Mouse (Mus musculus) MEL (cell line): ENCODE data around the gene Grk5. TPM values are rescaled to one million over a fixed set of nuclear protein-coding genes. Genes with fewer than 3 reads are reported as not detected.

Experiments
- DNase-seq: peaks from one replicate; pipeline ENCODE4 v3.0.0; 2011; ENCODE audit warnings: low read depth, low spot score
- H3K27ac ChIP-seq: 2 replicates; pipeline ENCODE4 v1.5.1; 2012; ENCODE audit warnings: low read depth, mild to moderate bottlenecking, control low read depth, low read length, moderate library complexity; ENCODE audit not compliant: control insufficient read depth
- H3K27me3 ChIP-seq, 2 experiments: fragments of 150-350 bp in 1 of 2; sonication (generic) in 1 of 2; 2 replicates each; pipeline ENCODE4 v1.6.1; 2012; ENCODE audit warnings: low read length in 2 of 2, mild to moderate bottlenecking in 2 of 2, improper control_type of control experiment in 1 of 2, moderate library complexity in 1 of 2; ENCODE audit not compliant: insufficient read depth in 2 of 2, control insufficient read depth in 1 of 2
- H3K36me3 ChIP-seq, 2 experiments: 2 replicates each; pipeline ENCODE4 v1.6.1; 2012 to 2014; ENCODE audit warnings: low read length in 2 of 2, improper control_type of control experiment in 1 of 2, inconsistent platforms in 1 of 2, mild to moderate bottlenecking in 1 of 2; ENCODE audit not compliant: insufficient read depth in 2 of 2, control insufficient read depth in 1 of 2
- H3K4me1 ChIP-seq, 2 experiments: fragments of 150-350 bp in 1 of 2; sonication (generic) in 1 of 2; 2 replicates each; pipeline ENCODE4 v1.6.1; 2012; ENCODE audit warnings: low read length in 2 of 2, improper control_type of control experiment in 1 of 2, mild to moderate bottlenecking in 1 of 2; ENCODE audit not compliant: insufficient read depth in 2 of 2, control insufficient read depth in 1 of 2
- H3K4me3 ChIP-seq, 2 experiments: fragments of 150-350 bp in 1 of 2; sonication (generic) in 1 of 2; 2 replicates each; pipeline ENCODE4 v1.5.1; 2012; ENCODE audit warnings: low read depth in 2 of 2, low read length in 2 of 2, mild to moderate bottlenecking in 2 of 2, moderate library complexity in 2 of 2, control low read depth in 1 of 2, improper control_type of control experiment in 1 of 2; ENCODE audit not compliant: control insufficient read depth in 1 of 2, insufficient read depth in 1 of 2
- H3K79me2 ChIP-seq: 2 replicates; pipeline ENCODE4 v1.6.1; 2012; ENCODE audit warnings: mild to moderate bottlenecking, low read length, moderate library complexity; ENCODE audit not compliant: control insufficient read depth, poor library complexity, insufficient read depth
- H3K9ac ChIP-seq: 2 replicates; pipeline ENCODE4 v1.6.1; 2012; ENCODE audit warnings: low read depth, mild to moderate bottlenecking, control low read depth, low read length, moderate library complexity; ENCODE audit not compliant: control insufficient read depth, poor library complexity, severe bottlenecking
- H3K9me3 ChIP-seq: fragments of 150-350 bp; sonication (generic); replicated peaks from 2 replicates; pipeline ENCODE4 v1.6.1; 2012; ENCODE audit warnings: mild to moderate bottlenecking, low read length, improper control_type of control experiment, moderate library complexity; ENCODE audit not compliant: insufficient read depth
- CHD1 ChIP-seq: IDR thresholded peaks from 2 replicates; pipeline ENCODE4 v1.6.1; 2012; ENCODE audit warnings: low read depth, mild to moderate bottlenecking, inconsistent platforms, low read length, improper control_type of control experiment
- CHD2 ChIP-seq: IDR thresholded peaks from 2 replicates; pipeline ENCODE4 v1.6.1; 2011; ENCODE audit warnings: low read length, improper control_type of control experiment
- CTCF ChIP-seq, 3 experiments: IDR thresholded peaks in 2 of 3; conservative IDR thresholded peaks in 1 of 3; 2 replicates each; pipeline ENCODE4 v1.5.1; 2011 to 2012; ENCODE audit warnings: low read length in 3 of 3, low read depth in 2 of 3, mild to moderate bottlenecking in 2 of 3, improper control_type of control experiment in 1 of 3, inconsistent platforms in 1 of 3, mixed read lengths in 1 of 3, moderate library complexity in 1 of 3; ENCODE audit not compliant: control insufficient read depth in 1 of 3, insufficient read depth in 1 of 3, poor library complexity in 1 of 3, severe bottlenecking in 1 of 3
- E2F4 ChIP-seq: IDR thresholded peaks from 2 replicates; pipeline ENCODE4 v1.6.1; 2011; ENCODE audit warnings: low read depth, low read length, improper control_type of control experiment, borderline replicate concordance
- ELF1 ChIP-seq: IDR thresholded peaks from 2 replicates; pipeline ENCODE4 v1.6.1; 2014; ENCODE audit warnings: low read depth, mild to moderate bottlenecking, inconsistent platforms, low read length, improper control_type of control experiment, moderate library complexity
- EP300 ChIP-seq, 2 experiments: IDR thresholded peaks; 2 replicates each; pipeline ENCODE4 v1.6.1; 2011; ENCODE audit warnings: improper control_type of control experiment in 2 of 2, low read length in 2 of 2, low read depth in 1 of 2, mild to moderate bottlenecking in 1 of 2
- ETS1 ChIP-seq: IDR thresholded peaks from 2 replicates; pipeline ENCODE4 v1.6.1; 2012; ENCODE audit warnings: low read depth, mild to moderate bottlenecking, inconsistent platforms, low read length, improper control_type of control experiment, moderate library complexity
- GATA1 ChIP-seq: IDR thresholded peaks from 2 replicates; pipeline ENCODE4 v1.6.1; 2011; ENCODE audit warnings: low read depth, low read length, improper control_type of control experiment
- HCFC1 ChIP-seq: IDR thresholded peaks from 2 replicates; pipeline ENCODE4 v1.6.1; 2012; ENCODE audit warnings: low read depth, mild to moderate bottlenecking, inconsistent platforms, low read length, improper control_type of control experiment, moderate library complexity
- JUND ChIP-seq: IDR thresholded peaks from 2 replicates; pipeline ENCODE4 v1.6.1; 2011; ENCODE audit warnings: low read depth, mild to moderate bottlenecking, improper control_type of control experiment, low read length
- KAT2A ChIP-seq: conservative IDR thresholded peaks from 2 replicates; pipeline ENCODE4 v1.6.1; 2012; ENCODE audit warnings: low read depth, low read length, improper control_type of control experiment, inconsistent platforms
- MAFK ChIP-seq: IDR thresholded peaks from 2 replicates; pipeline ENCODE4 v1.6.1; 2011; ENCODE audit warnings: low read depth, mild to moderate bottlenecking, low read length, improper control_type of control experiment, borderline replicate concordance
- MAX ChIP-seq: IDR thresholded peaks from 2 replicates; pipeline ENCODE4 v1.6.1; 2011; ENCODE audit warnings: low read length, improper control_type of control experiment
- MEF2A ChIP-seq: IDR thresholded peaks from 2 replicates; pipeline ENCODE4 v1.6.1; 2014; ENCODE audit warnings: low read depth, mild to moderate bottlenecking, inconsistent platforms, low read length, improper control_type of control experiment; ENCODE audit not compliant: poor library complexity, insufficient replicate concordance, severe bottlenecking; ENCODE audit errors: extremely low read depth
- MXI1 ChIP-seq: IDR thresholded peaks from 2 replicates; pipeline ENCODE4 v1.6.1; 2011; ENCODE audit warnings: mild to moderate bottlenecking, low read depth, low read length, improper control_type of control experiment
- MYB ChIP-seq: IDR thresholded peaks from 2 replicates; pipeline ENCODE4 v1.6.1; 2011; ENCODE audit warnings: mild to moderate bottlenecking, low read depth, low read length, improper control_type of control experiment
- MYC ChIP-seq: IDR thresholded peaks from 2 replicates; pipeline ENCODE4 v1.6.1; 2011; ENCODE audit warnings: low read depth, mild to moderate bottlenecking, low read length, improper control_type of control experiment, moderate library complexity
- NELFE ChIP-seq: IDR thresholded peaks from 2 replicates; pipeline ENCODE4 v1.6.1; 2011; ENCODE audit warnings: low read depth, low read length, improper control_type of control experiment
- NRF1 ChIP-seq: IDR thresholded peaks from 2 replicates; pipeline ENCODE4 v1.6.1; 2014; ENCODE audit warnings: low read depth, mild to moderate bottlenecking, inconsistent platforms, low read length, improper control_type of control experiment, moderate library complexity; ENCODE audit not compliant: poor library complexity, insufficient read depth, severe bottlenecking
- POLR2A ChIP-seq, 2 experiments: IDR thresholded peaks; 2 replicates each; pipeline ENCODE4 v1.6.1; 2011 to 2012; ENCODE audit warnings: low read length in 2 of 2, mild to moderate bottlenecking in 2 of 2, control low read depth in 1 of 2, improper control_type of control experiment in 1 of 2, low read depth in 1 of 2, moderate library complexity in 1 of 2; ENCODE audit not compliant: control insufficient read depth in 1 of 2, insufficient read depth in 1 of 2, poor library complexity in 1 of 2
- POLR2AphosphoS2 ChIP-seq: IDR thresholded peaks from 2 replicates; pipeline ENCODE4 v1.6.1; 2011; ENCODE audit warnings: low read length, improper control_type of control experiment
- POLR2AphosphoS5 ChIP-seq: IDR thresholded peaks from 2 replicates; pipeline ENCODE4 v1.6.1; 2012; ENCODE audit warnings: low read depth, borderline replicate concordance, mild to moderate bottlenecking, inconsistent platforms, low read length, moderate library complexity, mixed read lengths
- RAD21 ChIP-seq: IDR thresholded peaks from 2 replicates; pipeline ENCODE4 v1.6.1; 2011; ENCODE audit warnings: mild to moderate bottlenecking, low read depth, low read length, improper control_type of control experiment
- RCOR1 ChIP-seq: IDR thresholded peaks from 2 replicates; pipeline ENCODE4 v1.6.1; 2012; ENCODE audit warnings: low read depth, mild to moderate bottlenecking, inconsistent platforms, low read length, improper control_type of control experiment
- SMC3 ChIP-seq: IDR thresholded peaks from 2 replicates; pipeline ENCODE4 v1.6.1; 2011; ENCODE audit warnings: low read depth, low read length, improper control_type of control experiment
- TAL1 ChIP-seq: IDR thresholded peaks from 2 replicates; pipeline ENCODE4 v1.6.1; 2012; ENCODE audit warnings: mild to moderate bottlenecking, inconsistent platforms, low read length, moderate library complexity, mixed read lengths
- TBP ChIP-seq: IDR thresholded peaks from 2 replicates; pipeline ENCODE4 v1.8.0; 2011; ENCODE audit warnings: low read depth, low read length, improper control_type of control experiment
- TCF12 ChIP-seq: IDR thresholded peaks from 2 replicates; pipeline ENCODE4 v1.6.1; 2014; ENCODE audit warnings: low read depth, mild to moderate bottlenecking, inconsistent platforms, low read length, improper control_type of control experiment, moderate library complexity
- UBTF ChIP-seq: IDR thresholded peaks from 2 replicates; pipeline ENCODE4 v1.6.1; 2012; ENCODE audit warnings: low read depth, mild to moderate bottlenecking, inconsistent platforms, low read length, improper control_type of control experiment, moderate library complexity, borderline replicate concordance; ENCODE audit not compliant: insufficient read depth
- USF1 ChIP-seq: IDR thresholded peaks from 2 replicates; pipeline ENCODE4 v1.6.1; 2014; ENCODE audit warnings: low read depth, mild to moderate bottlenecking, inconsistent platforms, low read length, improper control_type of control experiment, moderate library complexity
- USF2 ChIP-seq, 2 experiments: IDR thresholded peaks; 2 replicates each; pipeline ENCODE4 v1.6.1; 2011 to 2012; ENCODE audit warnings: improper control_type of control experiment in 2 of 2, low read length in 2 of 2, borderline replicate concordance in 1 of 2, inconsistent platforms in 1 of 2, low read depth in 1 of 2, mild to moderate bottlenecking in 1 of 2; ENCODE audit not compliant: insufficient read depth in 1 of 2
- ZC3H11A ChIP-seq: IDR thresholded peaks from 2 replicates; pipeline ENCODE4 v1.6.1; 2012; ENCODE audit warnings: low read depth, mild to moderate bottlenecking, inconsistent platforms, low read length, improper control_type of control experiment
- ZKSCAN1 ChIP-seq: IDR thresholded peaks from 2 replicates; pipeline ENCODE4 v1.6.1; 2012; ENCODE audit warnings: low read depth, mild to moderate bottlenecking, inconsistent platforms, low read length, improper control_type of control experiment, moderate library complexity
- ZNF384 ChIP-seq: IDR thresholded peaks from 2 replicates; pipeline ENCODE4 v1.6.1; 2012; ENCODE audit warnings: low read depth, mild to moderate bottlenecking, inconsistent platforms, low read length, improper control_type of control experiment
- polyA plus RNA-seq, 2 experiments: library from polyadenylated mRNA; stranded (reverse) in 1 of 2; unstranded in 1 of 2; fragments of >175 nt in 1 of 2; fragments of >200 nt in 1 of 2; gene quantifications; 2 replicates each; pipeline versions ENCODE4 v1.2.1 to v1.2.4; 2012; ENCODE audit warnings: low replicate concordance in 2 of 2, low read depth in 1 of 2; ENCODE audit not compliant: insufficient read length in 2 of 2, insufficient read depth in 1 of 2, missing spikeins in 1 of 2
- total RNA-seq: library from RNA; depleted of rRNA; stranded (reverse); fragments of 300-350 nt; gene quantifications from 2 replicates; pipeline ENCODE4 v1.2.3, GENCODE M21; 2012

Grk5 gene
- total and polyA plus RNA-seq, 3 experiments = 4.2 to 8.1 TPM; not detected in 1

DNA sequence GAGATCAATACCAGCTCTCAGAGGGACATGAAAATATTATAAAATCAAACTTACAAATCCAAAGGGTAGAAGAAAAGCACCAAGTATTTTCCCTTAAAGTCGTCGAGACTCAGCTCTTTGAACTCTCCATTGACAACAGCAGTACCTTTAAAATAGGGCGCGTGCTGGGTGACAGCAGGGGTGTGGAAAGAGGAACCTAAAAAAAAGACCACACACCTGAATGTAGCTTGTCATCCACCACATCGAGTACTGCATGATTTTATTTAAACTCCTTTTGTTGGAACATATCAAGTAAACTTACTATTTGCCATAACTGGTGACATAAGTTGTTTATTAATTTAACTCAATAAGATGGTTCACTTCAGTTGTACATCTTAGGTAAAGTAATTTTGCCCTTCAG, 18.2 kb upstream of the Grk5 start (continued):
- no peak for TF ChIP-seq MEF2A
- no peak for TF ChIP-seq MYB

GRCm38 (mm10) chr19:60872272-60872671, 17.3 kb upstream of the Grk5 start:
- peak overlapping the region; percentile 96 for H3K27ac ChIP-seq
- H3K9ac ChIP-seq = peak overlapping the region; percentile 72
- no peaks in the 10 kb centered on the region for H3K27me3 ChIP-seq
- DNase-seq = peak; percentile 93
- H3K79me2 ChIP-seq = peaks cover 18% of the 10 kb centered on the region
- H3K4me3 ChIP-seq = peak overlapping the region; percentile 8 to 11; a peak in 2 of 4 replicates
- H3K4me1 ChIP-seq = peaks cover 22 to 26% of the 10 kb centered on the region in 2 experiments
- no peaks in the 10 kb centered on the region for H3K9me3 ChIP-seq
- peaks cover 34 to 41% of the 10 kb centered on the region in 2 experiments for H3K36me3 ChIP-seq
- peak; percentile 99 for TF ChIP-seq TAL1
- TF ChIP-seq ZC3H11A = peak; percentile 47
- peak; percentile 36; the same call in 1 of the 2 replicates for TF ChIP-seq MYB
- no peak for TF ChIP-seq CHD1
- no peak for TF ChIP-seq UBTF
- TF ChIP-seq RAD21 = no peak
- no peak for TF ChIP-seq NELFE
- TF ChIP-seq SMC3 = peak; percentile 31
- TF ChIP-seq ETS1 = peak; percentile 98
- peak in 1 of 2 experiments; percentile 39; a peak in 2 of 4 replicates for TF ChIP-seq POLR2A (IDR thresholded peaks at IDR 0.05; ENCODE audit: control insufficient read depth in 1 of 2, insufficient read depth in 1 of 2, low read depth in 1 of 2, low read length in 2 of 2, poor library complexity in 1 of 2)
- peak; percentile 83; the same call in 1 of the 2 replicates for TF ChIP-seq JUND
- peak; percentile 56; the same call in 1 of the 2 replicates for TF ChIP-seq CHD2
- peak; percentile 54; the same call in 1 of the 2 replicates for TF ChIP-seq KAT2A
- TF ChIP-seq USF2 (IDR thresholded peaks at IDR 0.05; ENCODE audit: borderline replicate concordance in 1 of 2, insufficient read depth in 1 of 2, low read depth in 1 of 2, low read length in 2 of 2) = no peak
- TF ChIP-seq POLR2AphosphoS2 = peak; percentile 75; the same call in 1 of the 2 replicates
- 0 out of 2 replicates have a peak, but pooled peaks have one; percentile 48 for TF ChIP-seq USF1
- peak; percentile 97 for TF ChIP-seq RCOR1
- peak; percentile 99 to 100 for TF ChIP-seq EP300 (IDR thresholded peaks at IDR 0.05; ENCODE audit: low read depth in 1 of 2, low read length in 2 of 2)
- TF ChIP-seq TCF12 = peak; percentile 99
- TF ChIP-seq MAFK = peak; percentile 89; the same call in 1 of the 2 replicates
- 0 out of 2 replicates have a peak, but pooled peaks have one; percentile 25 for TF ChIP-seq NRF1
- TF ChIP-seq TBP = peak; percentile 80
- no peak for TF ChIP-seq ZKSCAN1
- peak; percentile 79; the same call in 1 of the 2 replicates for TF ChIP-seq MEF2A
- peak; percentile 60; the same call in 1 of the 2 replicates for TF ChIP-seq HCFC1
- no peak for TF ChIP-seq POLR2AphosphoS5
- peak; percentile 89 for TF ChIP-seq MYC
- TF ChIP-seq ZNF384 = peak; percentile 58
- TF ChIP-seq GATA1 = peak; percentile 100
- peak; percentile 95 for TF ChIP-seq MXI1
- no peak for TF ChIP-seq ELF1
- no peak; the same call in 1 of the 2 replicates for TF ChIP-seq E2F4
- no peak for TF ChIP-seq CTCF (IDR thresholded peaks at IDR 0.05 in 2 of 3, conservative IDR thresholded peaks at IDR 0.05 in 1 of 3; ENCODE audit: control insufficient read depth in 1 of 3, insufficient read depth in 1 of 3, low read depth in 2 of 3, low read length in 3 of 3, poor library complexity in 1 of 3, severe bottlenecking in 1 of 3)
- TF ChIP-seq MAX = peak; percentile 71
